Mouse (Mus musculus): ENCODE results near the gene Ttll10. TPM values are rescaled to one million over a fixed set of nuclear protein-coding genes. Genes with fewer than 3 reads are reported as not detected.

The Ttll10 gene
- polyA plus RNA-seq, 1 experiment from 2014 or later, result not detected

MicroRNAs encoded within 50 kb of the gene (microRNA counts, 519-probe panel; counts per million panel counts)
- microRNA mmu-miR-200a, result 177 counts per million, percentile 53 among the panel's probes with 10 or more counts
- 2,912 counts per million, percentile 65 among the panel's probes with 10 or more counts for microRNA mmu-miR-200b
- 2,539 counts per million, percentile 61 among the panel's probes with 10 or more counts for microRNA mmu-miR-429

Small RNA genes lying within 50 kb of the gene (microRNA-seq; reads per million reads assigned to microRNA genes)
- 10.5 reads per million, percentile 24 among the genes with 10 or more reads in this experiment for gene Mir200a
- gene Mir200b, result 28.2 reads per million, percentile 35 among the genes with 10 or more reads in this experiment
- 140 reads per million, percentile 54 among the genes with 10 or more reads in this experiment for gene Mir429

Other genes starting within 250 kb of the Ttll10 start
- 166 and 179 TPM in 2 replicates for gene Ccnl2, start 246.9 kb downstream of the Ttll10 start, polyA plus RNA-seq (2015; fragmentation: Nextera tagmentation; extraction: Ambion mirVana)
- 147 and 151 TPM in 2 replicates for gene Aurkaip1, start 228.1 kb downstream of the Ttll10 start, polyA plus RNA-seq (2015; fragmentation: Nextera tagmentation; extraction: Ambion mirVana)
- gene Mxra8, start 219.7 kb downstream of the Ttll10 start, polyA plus RNA-seq (2015; fragmentation: Nextera tagmentation; extraction: Ambion mirVana), result 15.6 and 17.1 TPM in 2 replicates
- 7.2 and 7.6 TPM in 2 replicates for gene Dvl1, start 212.0 kb downstream of the Ttll10 start, polyA plus RNA-seq (2015; fragmentation: Nextera tagmentation; extraction: Ambion mirVana)
- gene Tas1r3, start 196.1 kb downstream of the Ttll10 start, polyA plus RNA-seq (2015; fragmentation: Nextera tagmentation; extraction: Ambion mirVana), result 0.58 and 0.72 TPM in 2 replicates
- gene Cptp, start 190.0 kb downstream of the Ttll10 start, polyA plus RNA-seq (2015; fragmentation: Nextera tagmentation; extraction: Ambion mirVana), result 19.1 and 22.3 TPM in 2 replicates
- 96.2 and 106 TPM in 2 replicates for gene Ints11, start 189.9 kb downstream of the Ttll10 start, polyA plus RNA-seq (2015; fragmentation: Nextera tagmentation; extraction: Ambion mirVana)
- gene Pusl1, start 167.6 kb downstream of the Ttll10 start, polyA plus RNA-seq (2015; fragmentation: Nextera tagmentation; extraction: Ambion mirVana), result 46.5 and 54.2 TPM in 2 replicates
- gene Acap3, start 167.6 kb downstream of the Ttll10 start, polyA plus RNA-seq (2015; fragmentation: Nextera tagmentation; extraction: Ambion mirVana), result 51.0 and 56.7 TPM in 2 replicates
- 131 and 136 TPM in 2 replicates for gene Ube2j2, start 115.6 kb downstream of the Ttll10 start, polyA plus RNA-seq (2015; fragmentation: Nextera tagmentation; extraction: Ambion mirVana)
- gene C1qtnf12, start 97.1 kb downstream of the Ttll10 start, polyA plus RNA-seq (2015; fragmentation: Nextera tagmentation; extraction: Ambion mirVana), result 7.0 and 10.1 TPM in 2 replicates
- 21.0 and 21.8 TPM in 2 replicates for gene B3galt6, start 66.8 kb downstream of the Ttll10 start, polyA plus RNA-seq (2015; fragmentation: Nextera tagmentation; extraction: Ambion mirVana)
- 113 and 118 TPM in 2 replicates for gene Sdf4, start 66.5 kb downstream of the Ttll10 start, polyA plus RNA-seq (2015; fragmentation: Nextera tagmentation; extraction: Ambion mirVana)
- 0.63 and 1.1 TPM in 2 replicates for gene Tnfrsf4, start 45.6 kb downstream of the Ttll10 start, polyA plus RNA-seq (2015; fragmentation: Nextera tagmentation; extraction: Ambion mirVana)
- gene Tnfrsf18, start 33.2 kb downstream of the Ttll10 start, polyA plus RNA-seq (2015; fragmentation: Nextera tagmentation; extraction: Ambion mirVana), result 0.83 and 0.98 TPM in 2 replicates
- gene 9430015G10Rik, start 50.6 kb upstream of the Ttll10 start, polyA plus RNA-seq (2015; fragmentation: Nextera tagmentation; extraction: Ambion mirVana), result 46.2 and 50.3 TPM in 2 replicates
- gene Rnf223, start 71.1 kb upstream of the Ttll10 start, polyA plus RNA-seq (2015; fragmentation: Nextera tagmentation; extraction: Ambion mirVana), result 0.81 and 0.87 TPM in 2 replicates
- 91.4 and 107 TPM in 2 replicates for gene Agrn, start 138.1 kb upstream of the Ttll10 start, polyA plus RNA-seq (2015; fragmentation: Nextera tagmentation; extraction: Ambion mirVana)
- gene Isg15, start 141.4 kb upstream of the Ttll10 start, polyA plus RNA-seq (2015; fragmentation: Nextera tagmentation; extraction: Ambion mirVana), result 1.3 TPM in 2 replicates
- gene AW011738, start 143.9 kb upstream of the Ttll10 start, polyA plus RNA-seq (2015; fragmentation: Nextera tagmentation; extraction: Ambion mirVana), result 6.2 and 7.6 TPM in 2 replicates
- 1.2 and 1.6 TPM in 2 replicates for gene Perm1, start 156.5 kb upstream of the Ttll10 start, polyA plus RNA-seq (2015; fragmentation: Nextera tagmentation; extraction: Ambion mirVana)
- 22.4 and 26.2 TPM in 2 replicates for gene Plekhn1, start 175.4 kb upstream of the Ttll10 start, polyA plus RNA-seq (2015; fragmentation: Nextera tagmentation; extraction: Ambion mirVana)
- gene Noc2l, start 176.6 kb upstream of the Ttll10 start, polyA plus RNA-seq (2015; fragmentation: Nextera tagmentation; extraction: Ambion mirVana), result 62.8 and 64.9 TPM in 2 replicates
- 0.85 and 1.5 TPM in 2 replicates for gene Samd11, start 196.2 kb upstream of the Ttll10 start, polyA plus RNA-seq (2015; fragmentation: Nextera tagmentation; extraction: Ambion mirVana)